Mouse (Mus musculus): ENCODE results near the gene Grk6. TPM values are rescaled to one million over a fixed set of nuclear protein-coding genes. Genes with fewer than 3 reads are reported as not detected.

Gene Grk6
- polyA plus RNA-seq, 1 experiment: 128 TPM

DNA sequence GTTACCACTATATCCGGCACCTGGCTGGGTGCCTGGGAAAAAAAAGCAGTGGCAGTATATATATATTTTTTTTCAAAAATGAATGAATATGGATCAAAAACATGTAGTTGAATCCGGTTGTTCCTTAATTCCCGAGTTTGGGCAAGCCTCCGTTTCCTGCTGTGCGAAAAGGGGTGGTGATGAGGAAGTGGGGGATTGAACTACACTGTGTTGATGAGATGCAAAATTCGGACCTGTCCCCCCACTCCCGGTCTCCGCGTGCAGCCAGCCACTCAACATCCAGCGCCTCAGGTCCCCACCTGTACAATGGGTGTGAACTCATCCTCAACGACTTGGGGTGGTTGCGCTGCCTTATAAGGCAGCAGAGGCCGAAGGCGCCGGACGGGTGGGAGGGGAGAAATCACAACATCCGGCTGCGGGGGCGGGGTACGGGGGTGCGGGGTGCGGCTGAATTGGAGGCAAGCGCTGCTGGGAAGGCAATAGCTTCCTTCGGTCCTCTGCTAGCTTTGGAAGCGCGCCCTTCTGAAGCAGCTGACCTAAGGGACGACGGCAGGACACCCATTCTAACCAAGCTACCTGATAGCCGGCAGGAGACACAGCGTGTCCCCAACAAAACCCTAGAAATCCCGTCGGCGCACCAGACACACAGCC lies 461 bp upstream of the Grk6 start:
- H3K4me1 ChIP-seq (ENCODE audit: control insufficient read depth, insufficient read depth, low read length): peaks cover 20% of the 10 kb centered on the region
- H3K27ac ChIP-seq (ENCODE audit: insufficient read depth, low read depth, low read length): peak overlapping the region; percentile 86
- under 1% methylated on average over 33 of the region's 33 CpGs for WGBS
- peak; percentile 70; the same call in 1 of the 2 replicates for TF ChIP-seq POLR2A (IDR thresholded peaks at IDR 0.05; ENCODE audit: insufficient read depth, low read depth, low read length)
- no peak for TF ChIP-seq CTCF (IDR thresholded peaks at IDR 0.05; ENCODE audit: insufficient read depth, low read depth, low read length)
- H3K4me3 ChIP-seq (ENCODE audit: insufficient read depth, low read depth, low read length): peak overlapping the region; percentile 63

DNA sequence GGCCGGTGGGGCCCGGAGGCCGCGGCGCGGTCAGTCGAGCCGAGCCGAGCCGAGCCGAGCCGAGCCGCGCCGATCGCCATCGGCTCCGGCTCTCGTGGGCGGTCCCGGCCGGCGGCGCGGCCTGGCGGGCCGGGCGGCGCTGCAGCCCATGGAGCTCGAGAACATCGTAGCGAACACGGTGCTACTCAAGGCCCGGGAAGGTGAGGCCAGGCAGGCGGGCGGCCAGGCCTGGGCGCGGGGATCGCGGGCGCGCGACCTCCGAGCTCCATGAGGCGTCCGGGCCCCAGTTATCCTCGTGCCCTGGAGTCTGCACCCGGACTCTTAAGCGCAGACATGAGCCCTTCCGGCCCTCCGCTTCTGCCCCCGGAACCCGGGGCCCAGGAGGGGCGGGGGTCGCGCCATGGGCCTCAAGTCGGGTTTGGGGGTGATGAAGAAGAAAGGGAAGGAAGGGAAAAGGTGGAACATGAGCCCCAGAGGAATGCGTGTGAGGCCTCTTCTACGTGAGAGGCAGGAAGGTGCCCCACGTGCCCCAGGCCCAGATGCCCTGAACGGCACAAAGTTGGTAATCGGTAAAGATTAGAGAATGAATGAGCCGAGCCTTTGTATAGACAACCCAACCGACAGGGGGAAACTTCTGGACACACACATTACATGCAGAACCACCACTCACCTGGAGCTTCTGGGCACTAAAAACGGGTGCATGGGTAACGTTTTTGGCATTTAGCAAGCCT lies 654 bp downstream of the Grk6 start:
- TF ChIP-seq CTCF (IDR thresholded peaks at IDR 0.05; ENCODE audit: insufficient read depth, low read depth, low read length): no peak
- TF ChIP-seq POLR2A (IDR thresholded peaks at IDR 0.05; ENCODE audit: insufficient read depth, low read depth, low read length): peak; percentile 50; the same call in 1 of the 2 replicates
- Histone ChIP-seq H3K27ac (ENCODE audit: insufficient read depth, low read depth, low read length) (0 out of 2 replicates have a peak overlapping the region, but pooled peaks have one; percentile 18), H3K4me1 (ENCODE audit: control insufficient read depth, insufficient read depth, low read length) (peaks cover 22% of the 10 kb centered on the region), H3K4me3 (ENCODE audit: insufficient read depth, low read depth, low read length) (peak overlapping the region; percentile 63)
- 3% methylated on average over 66 of the region's 66 CpGs for WGBS

DNA sequence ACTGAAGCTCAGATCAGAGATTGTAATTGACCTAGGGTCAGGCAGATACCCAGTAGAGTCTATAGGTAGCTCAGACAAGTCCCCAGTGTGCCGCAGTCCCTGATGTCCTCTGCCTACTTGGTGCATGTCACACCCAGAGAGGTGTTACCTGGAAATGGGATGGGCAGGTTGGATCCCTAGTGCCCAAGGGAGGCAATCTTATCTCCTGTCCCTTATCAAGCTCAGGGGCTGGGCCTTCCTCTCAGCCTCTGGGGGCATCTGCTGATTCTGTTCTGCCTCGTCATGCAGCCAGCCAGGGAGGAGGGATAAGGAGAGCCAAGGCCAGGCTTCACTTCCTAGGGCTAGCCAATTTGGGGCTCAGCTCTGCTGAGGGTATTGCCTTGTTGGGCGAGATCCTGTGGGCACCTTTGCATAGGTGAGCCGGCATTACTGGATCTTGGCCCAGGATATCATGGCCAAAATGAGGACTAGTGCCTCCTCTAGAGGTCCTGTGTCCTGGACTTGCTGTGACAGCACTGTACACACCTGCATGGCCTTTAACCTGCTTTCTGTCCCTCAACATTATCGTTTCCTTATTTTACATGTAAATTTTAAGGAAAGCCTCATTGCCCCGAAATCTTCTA lies 1.7 kb downstream of the Grk6 start:
- Histone ChIP-seq H3K27ac (ENCODE audit: insufficient read depth, low read depth, low read length) (no peak overlapping the region), H3K4me3 (ENCODE audit: insufficient read depth, low read depth, low read length) (no peak overlapping the region), H3K4me1 (ENCODE audit: control insufficient read depth, insufficient read depth, low read length) (peaks cover 25% of the 10 kb centered on the region)
- 81% methylated on average over 6 of the region's 6 CpGs for WGBS
- TF ChIP-seq POLR2A (IDR thresholded peaks at IDR 0.05; ENCODE audit: insufficient read depth, low read depth, low read length) (no peak), CTCF (IDR thresholded peaks at IDR 0.05; ENCODE audit: insufficient read depth, low read depth, low read length) (no peak)

DNA sequence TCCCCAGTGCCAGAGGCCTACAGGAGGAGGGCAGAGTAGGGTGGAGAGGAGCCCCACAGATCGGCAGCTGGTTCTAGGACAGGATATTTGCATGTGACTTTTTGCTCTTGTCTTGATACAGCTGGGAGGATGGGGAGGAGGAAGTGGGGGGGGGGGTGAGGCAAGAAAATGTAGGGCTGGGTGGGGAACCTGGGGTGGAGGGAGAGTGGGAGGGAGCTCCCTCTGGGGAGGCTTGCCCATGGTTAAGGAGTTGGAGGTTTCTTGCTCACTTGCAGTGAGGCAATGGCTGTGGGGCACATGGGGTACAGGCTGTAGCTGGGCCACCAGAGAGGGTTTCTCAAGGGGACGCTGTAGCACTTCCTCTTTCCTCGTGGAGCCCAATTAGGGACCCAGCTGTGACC lies 2.7 kb downstream of the Grk6 start:
- Histone ChIP-seq H3K4me1 (ENCODE audit: control insufficient read depth, insufficient read depth, low read length) (peaks cover 25% of the 10 kb centered on the region), H3K4me3 (ENCODE audit: insufficient read depth, low read depth, low read length) (no peak overlapping the region), H3K27ac (ENCODE audit: insufficient read depth, low read depth, low read length) (no peak overlapping the region)
- no peak for TF ChIP-seq CTCF (IDR thresholded peaks at IDR 0.05; ENCODE audit: insufficient read depth, low read depth, low read length)
- TF ChIP-seq POLR2A (IDR thresholded peaks at IDR 0.05; ENCODE audit: insufficient read depth, low read depth, low read length): no peak
- 51% methylated on average over 3 of the region's 3 CpGs for WGBS

DNA sequence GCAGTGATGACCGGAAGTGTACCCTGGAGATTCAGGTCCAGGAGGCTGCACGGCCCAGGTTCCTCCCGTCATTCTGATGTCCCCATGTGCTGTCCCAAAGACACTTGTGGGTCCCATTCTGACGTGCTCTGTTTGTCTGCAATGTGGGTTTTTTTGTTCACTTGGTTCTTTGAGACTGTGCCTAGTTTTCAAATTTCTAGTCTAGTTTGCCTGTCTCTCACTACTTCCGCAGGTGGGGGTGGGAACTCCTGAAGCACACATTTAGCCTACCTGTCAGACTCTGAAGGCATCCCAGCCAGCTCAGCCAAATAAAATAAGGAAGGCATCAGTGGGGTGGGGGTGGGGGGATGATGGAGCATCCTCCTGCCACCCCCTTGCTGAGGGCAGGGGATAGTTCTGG lies 3.3 kb downstream of the Grk6 start:
- TF ChIP-seq POLR2A (IDR thresholded peaks at IDR 0.05; ENCODE audit: insufficient read depth, low read depth, low read length) (no peak), CTCF (IDR thresholded peaks at IDR 0.05; ENCODE audit: insufficient read depth, low read depth, low read length) (no peak)
- no peak overlapping the region for H3K27ac ChIP-seq (ENCODE audit: insufficient read depth, low read depth, low read length)
- no peak overlapping the region for H3K4me3 ChIP-seq (ENCODE audit: insufficient read depth, low read depth, low read length)
- H3K4me1 ChIP-seq (ENCODE audit: control insufficient read depth, insufficient read depth, low read length): peaks cover 25% of the 10 kb centered on the region
- WGBS: 89% methylated on average over 5 of the region's 5 CpGs

DNA sequence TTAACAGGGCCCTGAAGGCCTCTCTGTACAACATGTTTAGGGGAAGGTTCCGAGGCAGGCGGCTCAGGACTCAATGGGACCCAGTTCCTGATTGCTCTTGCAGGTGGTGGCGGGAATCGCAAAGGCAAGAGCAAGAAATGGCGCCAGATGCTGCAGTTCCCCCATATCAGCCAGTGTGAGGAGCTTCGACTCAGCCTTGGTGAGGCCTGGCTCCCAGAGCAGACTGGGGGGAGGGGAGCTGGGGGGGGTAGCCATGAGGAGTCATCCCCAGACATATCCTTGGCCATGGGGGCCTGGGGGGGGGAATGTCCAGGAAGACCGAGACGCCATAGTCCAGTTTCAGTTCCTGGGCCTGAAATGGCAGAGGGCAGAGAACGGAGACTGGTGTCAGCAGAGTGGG lies 4.3 kb downstream of the Grk6 start:
- WGBS: 90% methylated on average over 9 of the region's 9 CpGs
- H3K4me3 ChIP-seq (ENCODE audit: insufficient read depth, low read depth, low read length): no peak overlapping the region
- no peak overlapping the region for H3K27ac ChIP-seq (ENCODE audit: insufficient read depth, low read depth, low read length)
- peaks cover 25% of the 10 kb centered on the region for H3K4me1 ChIP-seq (ENCODE audit: control insufficient read depth, insufficient read depth, low read length)
- TF ChIP-seq CTCF (IDR thresholded peaks at IDR 0.05; ENCODE audit: insufficient read depth, low read depth, low read length) (no peak), POLR2A (IDR thresholded peaks at IDR 0.05; ENCODE audit: insufficient read depth, low read depth, low read length) (no peak)

DNA sequence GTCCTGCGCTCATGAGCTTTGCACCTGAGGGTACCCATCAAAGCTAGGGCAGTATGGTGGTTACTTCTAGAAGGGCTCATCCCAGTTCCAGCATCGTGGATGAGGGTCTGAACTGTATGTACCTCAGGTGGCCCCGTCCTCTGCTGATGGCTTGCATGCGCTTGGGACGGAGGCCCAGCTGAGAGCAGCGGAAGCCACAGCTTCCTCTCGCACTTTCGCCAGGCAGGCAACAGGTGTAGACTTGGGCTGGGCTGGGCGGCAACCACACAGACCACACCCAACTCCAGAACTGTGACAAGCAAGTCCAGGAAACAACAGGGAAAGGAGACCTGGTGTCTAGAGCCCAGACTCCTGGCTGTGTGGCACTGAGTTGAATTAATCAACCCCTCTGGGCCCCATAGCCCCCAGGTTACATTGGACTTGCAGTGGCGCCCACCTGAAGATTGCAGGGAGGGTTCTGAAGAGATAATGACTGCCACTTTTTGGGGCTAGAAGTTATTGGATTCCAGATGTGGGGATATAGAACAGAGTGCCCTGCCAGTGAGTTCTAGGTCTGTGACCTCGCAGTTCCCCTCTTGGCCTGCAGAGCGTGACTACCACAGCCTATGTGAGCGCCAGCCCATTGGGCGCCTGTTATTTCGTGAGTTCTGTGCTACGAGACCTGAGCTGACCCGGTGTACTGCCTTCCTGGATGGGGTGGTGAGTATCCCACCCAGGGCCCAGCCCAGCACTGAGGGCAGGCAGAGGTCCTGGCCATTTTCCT lies 5.0 kb downstream of the Grk6 start:
- no peak overlapping the region for H3K27ac ChIP-seq (ENCODE audit: insufficient read depth, low read depth, low read length)
- H3K4me1 ChIP-seq (ENCODE audit: control insufficient read depth, insufficient read depth, low read length): peaks cover 25% of the 10 kb centered on the region
- WGBS: 86% methylated on average over 17 of the region's 17 CpGs
- H3K4me3 ChIP-seq (ENCODE audit: insufficient read depth, low read depth, low read length): no peak overlapping the region
- TF ChIP-seq CTCF (IDR thresholded peaks at IDR 0.05; ENCODE audit: insufficient read depth, low read depth, low read length) (no peak), POLR2A (IDR thresholded peaks at IDR 0.05; ENCODE audit: insufficient read depth, low read depth, low read length) (no peak)

DNA sequence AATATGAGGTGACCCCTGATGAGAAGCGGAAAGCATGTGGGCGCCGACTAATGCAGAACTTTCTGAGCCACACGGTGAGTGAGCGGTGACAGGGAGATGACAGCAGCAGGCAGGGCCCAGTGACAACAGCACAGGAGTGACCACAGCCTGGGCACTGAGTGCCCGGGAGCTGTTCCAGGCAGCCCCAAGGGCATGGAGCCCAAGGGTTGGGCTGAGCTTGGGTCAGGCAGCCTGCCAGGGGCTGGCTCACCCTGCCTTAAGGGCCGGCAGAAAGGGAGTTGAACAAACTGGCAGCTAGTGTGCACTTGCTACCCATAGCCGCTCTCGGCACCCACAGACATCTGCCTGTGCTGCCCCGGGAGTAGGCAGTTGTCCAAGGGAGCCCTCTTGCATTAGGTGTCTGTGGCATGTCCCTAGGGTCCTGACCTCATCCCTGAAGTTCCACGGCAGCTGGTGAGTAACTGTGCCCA lies 5.7 kb downstream of the Grk6 start:
- H3K4me1 ChIP-seq (ENCODE audit: control insufficient read depth, insufficient read depth, low read length): peaks cover 25% of the 10 kb centered on the region
- no peak overlapping the region for H3K4me3 ChIP-seq (ENCODE audit: insufficient read depth, low read depth, low read length)
- H3K27ac ChIP-seq (ENCODE audit: insufficient read depth, low read depth, low read length): no peak overlapping the region
- no peak for TF ChIP-seq POLR2A (IDR thresholded peaks at IDR 0.05; ENCODE audit: insufficient read depth, low read depth, low read length)
- TF ChIP-seq CTCF (IDR thresholded peaks at IDR 0.05; ENCODE audit: insufficient read depth, low read depth, low read length): no peak
- 46% methylated on average over 11 of the region's 11 CpGs for WGBS

Data from olfactory bulb, adult 2 months (tissue).